Mouse (Mus musculus): ENCODE measurements around the gene Abcd3.
"Not testable (repeated sequence)": the region's sequence is repeated elsewhere in the genome, so short reads cannot be mapped to it uniquely, and the experiment has no call there.

Abcd3 gene

GRCm38 (mm10) chr3:121818736-121819396 is 3.8 kb upstream of the Abcd3 start:
- no peak for DNase-seq (ENCODE audit: extremely low spot score, low read depth, low spot score)

- DNase-seq (ENCODE audit: extremely low spot score, low read depth, low spot score) = no peak
Observed at GRCm38 (mm10) chr3:121815549-121816235, 590 bp upstream of the Abcd3 start.

GRCm38 (mm10) chr3:121814413-121814864 is 663 bp downstream of the Abcd3 start:
- DNase-seq (ENCODE audit: extremely low spot score, low read depth, low spot score) = no peak

GRCm38 (mm10) chr3:121813834-121814233 is 1.3 kb downstream of the Abcd3 start:
- DNase-seq (ENCODE audit: extremely low spot score, low read depth, low spot score) = no peak

- no peak for DNase-seq (ENCODE audit: extremely low spot score, low read depth, low spot score)
Observed at GRCm38 (mm10) chr3:121808246-121808645, 6.9 kb downstream of the Abcd3 start.

- no peak for DNase-seq (ENCODE audit: extremely low spot score, low read depth, low spot score)
Observed at GRCm38 (mm10) chr3:121794214-121794613, 20.9 kb downstream of the Abcd3 start.

- no peak for DNase-seq (ENCODE audit: extremely low spot score, low read depth, low spot score)
Observed at GRCm38 (mm10) chr3:121792246-121792645, 22.9 kb downstream of the Abcd3 start.

GRCm38 (mm10) chr3:121790442-121790841 is 24.7 kb downstream of the Abcd3 start:
- no peak for DNase-seq (ENCODE audit: extremely low spot score, low read depth, low spot score)

- DNase-seq (ENCODE audit: extremely low spot score, low read depth, low spot score) = no peak
Observed at GRCm38 (mm10) chr3:121789790-121790189, 25.3 kb downstream of the Abcd3 start.

- no peak for DNase-seq (ENCODE audit: extremely low spot score, low read depth, low spot score)
Observed at GRCm38 (mm10) chr3:121783020-121783419, 32.1 kb downstream of the Abcd3 start.

GRCm38 (mm10) chr3:121777943-121778342 is 37.2 kb downstream of the Abcd3 start:
- DNase-seq (ENCODE audit: extremely low spot score, low read depth, low spot score) = peak; percentile 37

GRCm38 (mm10) chr3:121773336-121773735 is 41.8 kb downstream of the Abcd3 start:
- not testable (repeated sequence) for DNase-seq (ENCODE audit: extremely low spot score, low read depth, low spot score)

GRCm38 (mm10) chr3:121768770-121769169 is 46.3 kb downstream of the Abcd3 start:
- no peak for DNase-seq (ENCODE audit: extremely low spot score, low read depth, low spot score)

GRCm38 (mm10) chr3:121766818-121767217 is 48.3 kb downstream of the Abcd3 start:
- no peak for DNase-seq (ENCODE audit: extremely low spot score, low read depth, low spot score)

- no peak for DNase-seq (ENCODE audit: extremely low spot score, low read depth, low spot score)
Observed at GRCm38 (mm10) chr3:121766048-121766447, 49.1 kb downstream of the Abcd3 start.

GRCm38 (mm10) chr3:121762056-121762852 is 52.8 kb downstream of the Abcd3 start:
- DNase-seq (ENCODE audit: extremely low spot score, low read depth, low spot score) = no peak

GRCm38 (mm10) chr3:121758373-121758772 is 56.7 kb downstream of the Abcd3 start:
- DNase-seq (ENCODE audit: extremely low spot score, low read depth, low spot score) = no peak

- DNase-seq (ENCODE audit: extremely low spot score, low read depth, low spot score) = no peak
Observed at GRCm38 (mm10) chr3:121755152-121755551, 60.0 kb downstream of the Abcd3 start.

GRCm38 (mm10) chr3:121754319-121755090 is 60.6 kb downstream of the Abcd3 start:
- DNase-seq (ENCODE audit: extremely low spot score, low read depth, low spot score) = not testable (repeated sequence)

- DNase-seq (ENCODE audit: extremely low spot score, low read depth, low spot score) = not testable (repeated sequence)
Observed at GRCm38 (mm10) chr3:121741186-121741848, 73.8 kb downstream of the Abcd3 start.

Data from hindlimb bud, embryonic 11.5 days (tissue).